ENCODE assay signal across 13 mouse cellular contexts in genomic region chr2:35720104-35720503, GRCm38 (mm10).
A peak's percentile ranks its signal among the peaks of the same experiment; 100 is the strongest.
DNase-seq lines count a peak whose midpoint lies in the region; ATAC-seq and TF ChIP-seq lines count a peak whose summit lies in the region.
"Had no signal": no experiment of that assay in that cellular context is flagged by ENCODE, and none has a peak within 500 bp of the region (broad histone marks: within the 10 kb centered on the region; RNA-seq: fewer than 3 reads in every experiment).

No protein-coding gene starts in this region.

- 84% methylated on average over 12 of the region's 12 CpGs for WGBS in forebrain, postnatal 0 days
- WGBS in forebrain, embryonic 12.5 days, result 91% methylated on average over 12 of the region's 12 CpGs

- no peak for TF ChIP-seq CTCF in forebrain, postnatal 0 days (IDR thresholded peaks at IDR 0.05; ENCODE audit: low read depth)

- no peak for DNase-seq in forebrain, postnatal 0 days
- DNase-seq in ovary, postnatal 36 days (ENCODE audit: low spot score), result peak; percentile 59
- no peak for DNase-seq in ovary, postnatal 10 days (ENCODE audit: low spot score)
- peak; percentile 77 for DNase-seq in gastrocnemius, adult 18-20 months (ENCODE audit: low spot score)
- peak; percentile 70 for DNase-seq in skeletal muscle tissue, adult 2 months (ENCODE audit: low read depth, low spot score)
- no peak for DNase-seq in T-cell, adult 2 months (ENCODE audit: low spot score)
- DNase-seq in lung, adult 18-20 months, result no peak
- DNase-seq: kidney, adult 18-20 months had no signal

- H3K27me3 ChIP-seq in forebrain, postnatal 0 days (ENCODE audit: insufficient read depth, low read length), result no peaks in the 10 kb centered on the region
- H3K27me3 ChIP-seq in forebrain, embryonic 12.5 days, result no peaks in the 10 kb centered on the region
- H3K27me3 ChIP-seq: heart, embryonic 13.5 days; limb, embryonic 12.5 days had no signal

- no peak overlapping the region for H3K27ac ChIP-seq in forebrain, postnatal 0 days (ENCODE audit: low read depth, low read length)
- H3K27ac ChIP-seq in forebrain, embryonic 12.5 days, result no peak overlapping the region
- H3K27ac ChIP-seq: heart, embryonic 13.5 days; limb, embryonic 12.5 days; macrophage; stomach, postnatal 0 days had no signal

- H3K4me2 ChIP-seq in forebrain, postnatal 0 days (ENCODE audit: low read depth), result no peak overlapping the region
- H3K4me2 ChIP-seq in forebrain, embryonic 12.5 days, result no peak overlapping the region
- H3K4me2 ChIP-seq: heart, embryonic 13.5 days; limb, embryonic 12.5 days had no signal

- H3K4me3 ChIP-seq in forebrain, postnatal 0 days (ENCODE audit: low read depth, low read length), result no peak overlapping the region
- H3K4me3 ChIP-seq in forebrain, embryonic 12.5 days (replicated peaks), result no peak overlapping the region
- H3K4me3 ChIP-seq: heart, embryonic 13.5 days; limb, embryonic 12.5 days had no signal

- H3K9me3 ChIP-seq in forebrain, postnatal 0 days (ENCODE audit: low read length), result no peaks in the 10 kb centered on the region
- H3K9me3 ChIP-seq in forebrain, embryonic 12.5 days, result no peaks in the 10 kb centered on the region
- H3K9me3 ChIP-seq: heart, embryonic 13.5 days; limb, embryonic 12.5 days had no signal

- no peaks in the 10 kb centered on the region for H3K4me1 ChIP-seq in forebrain, postnatal 0 days (ENCODE audit: insufficient read depth)
- H3K4me1 ChIP-seq in forebrain, embryonic 12.5 days, result no peaks in the 10 kb centered on the region
- H3K4me1 ChIP-seq: limb, embryonic 12.5 days had no signal

- H3K36me3 ChIP-seq in forebrain, postnatal 0 days (ENCODE audit: insufficient read depth), result peaks cover 86% of the 10 kb centered on the region
- H3K36me3 ChIP-seq in forebrain, embryonic 12.5 days (replicated peaks), result peaks cover 87% of the 10 kb centered on the region

- H3K9ac ChIP-seq in forebrain, postnatal 0 days, result no peak overlapping the region
- no peak overlapping the region for H3K9ac ChIP-seq in forebrain, embryonic 12.5 days
- H3K9ac ChIP-seq: heart, embryonic 13.5 days; limb, embryonic 12.5 days had no signal

- ATAC-seq in forebrain, postnatal 0 days, result peak; percentile 16; the same call in 1 of the 2 replicates
- ATAC-seq in forebrain, embryonic 12.5 days (ENCODE audit: low FRiP score), result no peak

Comparison
In these comparisons a context has a peak if more than half of its experiments do, and no peak if none do; other contexts are left out.
1. DNase-seq: peak in ovary, postnatal 36 days (single experiment), gastrocnemius, adult 18-20 months (single experiment) and skeletal muscle tissue, adult 2 months (single experiment); none in forebrain, postnatal 0 days (single experiment), ovary, postnatal 10 days (single experiment), T-cell, adult 2 months (single experiment) and lung, adult 18-20 months (0 of 2).